Mouse (Mus musculus): ENCODE results near the gene Ccdc170.

GRCm38 (mm10) chr10:4528043-4528442, 45.7 kb downstream of the Ccdc170 start:
- TF ChIP-seq CTCF (IDR thresholded peaks at IDR 0.05), result no peak
- no peak for TF ChIP-seq POLR2A (IDR thresholded peaks at IDR 0.05; ENCODE audit: insufficient read depth, low read depth, low read length)
- no peak for TF ChIP-seq EP300 (IDR thresholded peaks at IDR 0.05; ENCODE audit: insufficient read depth, low read depth, low read length)
